Comparison of ENCODE assay signal across 8 mouse cellular contexts in genomic region chr19:29101591-29101990, GRCm38 (mm10). TPM values are rescaled to one million over a fixed set of nuclear protein-coding genes. Genes with fewer than 3 reads are reported as not detected.
DNase-seq lines count a peak whose midpoint lies in the region; ATAC-seq lines count a peak whose summit lies in the region.

No protein-coding gene starts in this region.

- peak overlapping the region; percentile 94 for H3K4me3 ChIP-seq in erythroblast, embryonic 14.5 days (replicated peaks)
- peak overlapping the region; percentile 69 for H3K4me3 ChIP-seq in hindbrain, embryonic 10.5 days
- H3K4me3 ChIP-seq in megakaryocyte, embryonic 14.5 days (replicated peaks) = peak overlapping the region; percentile 99

- peak overlapping the region; percentile 86 for H3K27ac ChIP-seq in hindbrain, embryonic 10.5 days

- H3K9me3 ChIP-seq in erythroblast, embryonic 14.5 days (ENCODE audit: control insufficient read depth, low read length) = no peaks in the 10 kb centered on the region
- no peaks in the 10 kb centered on the region for H3K9me3 ChIP-seq in hindbrain, embryonic 10.5 days
- H3K9me3 ChIP-seq in megakaryocyte, embryonic 14.5 days = no peaks in the 10 kb centered on the region

- H3K36me3 ChIP-seq in erythroblast, embryonic 14.5 days (ENCODE audit: control insufficient read depth) = peaks cover 51% of the 10 kb centered on the region
- H3K36me3 ChIP-seq in hindbrain, embryonic 10.5 days = peaks cover 20% of the 10 kb centered on the region
- peaks cover 21% of the 10 kb centered on the region for H3K36me3 ChIP-seq in megakaryocyte, embryonic 14.5 days (replicated peaks; ENCODE audit: low read length)

- WGBS in hindbrain, embryonic 10.5 days = under 1% methylated on average over 27 of the region's 27 CpGs

- H3K4me1 ChIP-seq in erythroblast, embryonic 14.5 days (ENCODE audit: control insufficient read depth) = peaks cover 48% of the 10 kb centered on the region
- H3K4me1 ChIP-seq in hindbrain, embryonic 10.5 days (replicated peaks) = peaks cover 23% of the 10 kb centered on the region
- H3K4me1 ChIP-seq in megakaryocyte, embryonic 14.5 days = peaks cover 55% of the 10 kb centered on the region

- no peaks in the 10 kb centered on the region for H3K27me3 ChIP-seq in erythroblast, embryonic 14.5 days (ENCODE audit: control insufficient read depth)
- H3K27me3 ChIP-seq in hindbrain, embryonic 10.5 days (ENCODE audit: insufficient read depth, poor library complexity, severe bottlenecking) = peaks cover 5% of the 10 kb centered on the region; the same call in 1 of the 2 replicates
- no peaks in the 10 kb centered on the region for H3K27me3 ChIP-seq in megakaryocyte, embryonic 14.5 days (replicated peaks)

- ATAC-seq in erythroblast, adult 5-6 weeks (replicated peaks; ENCODE audit: low FRiP score, poor library complexity, severe bottlenecking) = no peak; the same call in 1 of the 2 replicates

- peak; percentile 23 to 37 for DNase-seq in right cerebral cortex, adult 2 months (ENCODE audit: low spot score in 2 of 2)
- DNase-seq in right cerebral cortex, postnatal 25 days = no peak
- no peak for DNase-seq in hindbrain, embryonic 10.5 days (ENCODE audit: low spot score)
- DNase-seq in adrenal gland, adult 18-20 months (ENCODE audit: low spot score in 2 of 2) = no peak
- no peak for DNase-seq in thymus, postnatal 0 days (ENCODE audit: low spot score)

RNA-seq across cellular contexts. Expression of gene Rcl1, which starts 0.4 kb away (rescaled TPM):
- polyA plus RNA-seq in erythroblast, embryonic 14.5 days (2012) = 1.2 and 1.6 TPM in 2 replicates
- 22.9 and 35.7 TPM in 2 replicates for total RNA-seq in erythroblast, adult 5-6 weeks (2015; ENCODE audit: low replicate concordance)
- 47.8 and 63.0 TPM in 2 replicates for total RNA-seq in erythroblast, adult 5-6 weeks (2017; ENCODE audit: low replicate concordance)
- 57.5 and 70.4 TPM in 2 replicates for polyA plus RNA-seq in hindbrain, embryonic 10.5 days (2016; fragmentation: Nextera tagmentation; extraction: Ambion mirVana)
- 15.5 and 37.9 TPM in 2 replicates for polyA plus RNA-seq in megakaryocyte, embryonic 14.5 days (2012; ENCODE audit: insufficient read depth, low replicate concordance)
- 10 to 100 TPM; 18.5 to 28.8 TPM for total RNA-seq in adrenal gland, adult 18-20 months (2021)
- polyA plus RNA-seq in thymus, postnatal 0 days (2015; fragmentation: Nextera tagmentation; extraction: Ambion mirVana) = 49.5 and 52.2 TPM in 2 replicates

RNA-seq across cellular contexts. Expression of gene Ak3, which starts 53.8 kb away (rescaled TPM):
- polyA plus RNA-seq in erythroblast, embryonic 14.5 days (2012) = 0.16 and 0.30 TPM in 2 replicates
- total RNA-seq in erythroblast, adult 5-6 weeks (2015; ENCODE audit: low replicate concordance) = 10.4 and 19.4 TPM in 2 replicates
- 6.7 and 9.2 TPM in 2 replicates for total RNA-seq in erythroblast, adult 5-6 weeks (2017; ENCODE audit: low replicate concordance)
- polyA plus RNA-seq in hindbrain, embryonic 10.5 days (2016; fragmentation: Nextera tagmentation; extraction: Ambion mirVana) = 65.4 and 72.9 TPM in 2 replicates
- polyA plus RNA-seq in megakaryocyte, embryonic 14.5 days (2012; ENCODE audit: insufficient read depth, low replicate concordance) = 5.4 and 8.1 TPM in 2 replicates
- total RNA-seq in adrenal gland, adult 18-20 months (2021) = 100 to 1,000 TPM; 132 to 214 TPM
- 56.1 and 59.4 TPM in 2 replicates for polyA plus RNA-seq in thymus, postnatal 0 days (2015; fragmentation: Nextera tagmentation; extraction: Ambion mirVana)

Comparison
In these comparisons a context has a peak if more than half of its experiments do, and no peak if none do; other contexts are left out.
1. DNase-seq: peak in right cerebral cortex, adult 2 months (2 of 2); none in right cerebral cortex, postnatal 25 days (single experiment), hindbrain, embryonic 10.5 days (single experiment), adrenal gland, adult 18-20 months (0 of 2) and thymus, postnatal 0 days (single experiment).
2. Peak in every context shown above with its lines, with median percentiles within 50 percentile points of each other: H3K4me3 ChIP-seq.